Mouse (Mus musculus) splenic B cell, adult 2 months (primary cell): Measurements from ENCODE around the gene Itga11.
"Not testable (repeated sequence)": the region's sequence is repeated elsewhere in the genome, so short reads cannot be mapped to it uniquely, and the experiment has no call there.

Experiments used
- DNase-seq: peaks from one replicate; pipeline ENCODE4 v3.0.0-alpha.2; 2011; ENCODE audit warnings: low read depth, low spot score
- H3K27me3 ChIP-seq: 2 replicates; pipeline ENCODE4 v1.6.1; 2012; ENCODE audit warnings: mild to moderate bottlenecking, low read length, moderate library complexity, mixed read lengths; ENCODE audit not compliant: control insufficient read depth, poor library complexity, insufficient read depth, severe bottlenecking
- H3K36me3 ChIP-seq: 2 replicates; pipeline ENCODE4 v1.6.1; 2012; ENCODE audit warnings: mild to moderate bottlenecking, low read length, moderate library complexity, mixed read lengths; ENCODE audit not compliant: control insufficient read depth, poor library complexity, insufficient read depth, severe bottlenecking

Gene Itga11

GRCm38 (mm10) chr9:62767464-62767863 lies 89.8 kb downstream of the Itga11 start:
- Histone ChIP-seq H3K27me3 (no peaks in the 10 kb centered on the region), H3K36me3 (no peaks in the 10 kb centered on the region)
- DNase-seq: no peak

GRCm38 (mm10) chr9:62768361-62768760 lies 90.7 kb downstream of the Itga11 start:
- no peaks in the 10 kb centered on the region for H3K36me3 ChIP-seq
- DNase-seq: no peak

GRCm38 (mm10) chr9:62772746-62773145 lies 95.1 kb downstream of the Itga11 start:
- DNase-seq: no peak
- H3K27me3 ChIP-seq: no peaks in the 10 kb centered on the region
- no peaks in the 10 kb centered on the region for H3K36me3 ChIP-seq

More at GRCm38 (mm10) chr9:62768361-62768760, 90.7 kb downstream of the Itga11 start:
- no peaks in the 10 kb centered on the region for H3K27me3 ChIP-seq

DNA sequence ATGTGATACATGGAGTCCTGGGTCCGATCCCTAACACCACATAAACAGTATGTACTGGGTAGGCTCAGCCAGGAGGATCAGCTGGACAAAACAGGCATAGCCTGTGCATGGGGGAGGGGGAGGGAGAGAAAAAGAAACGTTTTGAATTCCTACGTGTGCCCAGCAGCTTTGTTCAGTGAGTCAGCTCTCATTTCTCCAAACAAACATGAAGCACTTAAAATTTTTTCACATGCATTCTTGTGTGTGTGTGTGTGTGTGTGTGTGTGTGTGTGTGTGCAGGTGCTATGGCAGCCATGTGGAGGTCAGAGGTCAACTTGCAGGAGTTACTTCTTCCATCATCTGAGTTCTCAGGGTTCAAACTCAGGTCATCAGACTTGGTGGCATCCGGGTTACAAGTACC lies 97.8 kb downstream of the Itga11 start:
- no peak for DNase-seq
- no peaks in the 10 kb centered on the region for H3K36me3 ChIP-seq
- no peaks in the 10 kb centered on the region for H3K27me3 ChIP-seq

GRCm38 (mm10) chr9:62777461-62777860 lies 99.8 kb downstream of the Itga11 start:
- Histone ChIP-seq H3K27me3 (no peaks in the 10 kb centered on the region), H3K36me3 (no peaks in the 10 kb centered on the region)
- DNase-seq: peak; percentile 73

- DNase-seq: no peak
- Histone ChIP-seq H3K27me3 (no peaks in the 10 kb centered on the region), H3K36me3 (no peaks in the 10 kb centered on the region)
These were observed 101.1 kb downstream of the Itga11 start for GRCm38 (mm10) chr9:62778721-62779120.

DNA sequence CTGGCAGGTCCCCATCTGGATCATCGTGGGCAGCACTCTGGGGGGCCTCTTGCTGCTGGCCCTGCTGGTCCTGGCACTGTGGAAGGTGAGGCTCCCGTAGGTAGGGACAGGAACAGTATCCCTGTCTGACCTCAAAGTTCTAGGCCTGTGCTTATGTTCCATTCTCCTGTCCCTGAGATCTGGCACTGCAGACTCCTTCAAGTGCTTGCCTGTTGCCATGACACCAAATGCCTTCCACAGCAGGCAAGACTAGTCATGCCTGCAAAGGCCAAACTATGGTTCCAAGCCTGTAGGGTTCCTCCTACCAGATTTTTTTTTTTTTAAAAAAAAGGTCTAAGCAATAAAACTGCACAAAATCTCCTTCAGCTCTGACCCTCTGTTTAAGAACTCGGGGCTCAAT lies 104.3 kb downstream of the Itga11 start:
- Histone ChIP-seq H3K27me3 (no peaks in the 10 kb centered on the region), H3K36me3 (no peaks in the 10 kb centered on the region)
- no peak for DNase-seq

- Histone ChIP-seq H3K27me3 (no peaks in the 10 kb centered on the region), H3K36me3 (no peaks in the 10 kb centered on the region)
- DNase-seq: peak; percentile 19
These were observed 105.6 kb downstream of the Itga11 start for GRCm38 (mm10) chr9:62782976-62783781.

DNA sequence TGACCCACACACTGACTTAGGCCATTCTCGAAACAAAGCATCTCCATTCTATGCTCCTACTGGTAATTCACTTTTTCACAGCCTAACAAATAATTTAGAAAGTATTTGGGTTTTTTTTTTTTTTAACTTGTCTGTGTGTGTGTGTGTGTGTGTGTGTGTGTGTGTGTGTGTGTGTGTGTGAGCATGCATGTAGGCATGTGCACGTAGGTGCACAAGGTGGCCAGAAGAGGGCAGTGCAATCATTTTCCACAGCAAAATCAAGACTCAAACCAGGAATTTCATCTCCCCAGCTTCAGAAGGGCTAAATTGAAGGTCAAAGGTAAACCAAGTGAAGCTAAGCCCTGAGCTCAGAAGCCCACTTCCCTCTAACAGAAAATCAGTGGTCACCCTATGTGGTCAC lies 106.6 kb downstream of the Itga11 start:
- no peak for DNase-seq
- no peaks in the 10 kb centered on the region for H3K36me3 ChIP-seq
- H3K27me3 ChIP-seq: no peaks in the 10 kb centered on the region

GRCm38 (mm10) chr9:62786721-62787120 lies 109.1 kb downstream of the Itga11 start:
- H3K27me3 ChIP-seq: no peaks in the 10 kb centered on the region
- no peaks in the 10 kb centered on the region for H3K36me3 ChIP-seq
- no peak for DNase-seq

GRCm38 (mm10) chr9:62789856-62790255 lies 112.2 kb downstream of the Itga11 start:
- no peaks in the 10 kb centered on the region for H3K27me3 ChIP-seq
- DNase-seq: no peak
- no peaks in the 10 kb centered on the region; the same call in 1 of the 2 replicates for H3K36me3 ChIP-seq

GRCm38 (mm10) chr9:62799218-62799617 lies 121.6 kb downstream of the Itga11 start:
- not testable (repeated sequence) for DNase-seq, H3K36me3 ChIP-seq, H3K27me3 ChIP-seq

DNA sequence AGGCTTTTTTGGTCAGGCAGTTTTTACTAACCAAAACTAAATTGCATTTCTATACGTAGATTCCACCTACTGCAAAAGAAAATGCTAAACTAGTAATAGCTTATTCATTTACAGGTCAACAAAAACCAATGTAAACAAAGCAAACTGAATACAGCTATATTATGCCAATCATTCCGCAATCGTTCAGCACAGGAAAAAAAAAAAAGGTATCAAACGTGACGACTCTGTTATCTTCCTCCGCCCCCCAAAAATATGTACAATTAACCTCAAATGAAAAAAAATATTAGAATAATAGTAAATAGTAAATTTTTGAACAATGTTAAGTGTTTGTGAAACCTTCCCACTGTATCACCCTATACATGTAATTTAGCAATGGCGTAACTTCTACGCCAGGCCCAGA lies 132.5 kb downstream of the Itga11 start:
- DNase-seq: no peak
- H3K36me3 ChIP-seq: no peaks in the 10 kb centered on the region
- no peaks in the 10 kb centered on the region for H3K27me3 ChIP-seq

DNA sequence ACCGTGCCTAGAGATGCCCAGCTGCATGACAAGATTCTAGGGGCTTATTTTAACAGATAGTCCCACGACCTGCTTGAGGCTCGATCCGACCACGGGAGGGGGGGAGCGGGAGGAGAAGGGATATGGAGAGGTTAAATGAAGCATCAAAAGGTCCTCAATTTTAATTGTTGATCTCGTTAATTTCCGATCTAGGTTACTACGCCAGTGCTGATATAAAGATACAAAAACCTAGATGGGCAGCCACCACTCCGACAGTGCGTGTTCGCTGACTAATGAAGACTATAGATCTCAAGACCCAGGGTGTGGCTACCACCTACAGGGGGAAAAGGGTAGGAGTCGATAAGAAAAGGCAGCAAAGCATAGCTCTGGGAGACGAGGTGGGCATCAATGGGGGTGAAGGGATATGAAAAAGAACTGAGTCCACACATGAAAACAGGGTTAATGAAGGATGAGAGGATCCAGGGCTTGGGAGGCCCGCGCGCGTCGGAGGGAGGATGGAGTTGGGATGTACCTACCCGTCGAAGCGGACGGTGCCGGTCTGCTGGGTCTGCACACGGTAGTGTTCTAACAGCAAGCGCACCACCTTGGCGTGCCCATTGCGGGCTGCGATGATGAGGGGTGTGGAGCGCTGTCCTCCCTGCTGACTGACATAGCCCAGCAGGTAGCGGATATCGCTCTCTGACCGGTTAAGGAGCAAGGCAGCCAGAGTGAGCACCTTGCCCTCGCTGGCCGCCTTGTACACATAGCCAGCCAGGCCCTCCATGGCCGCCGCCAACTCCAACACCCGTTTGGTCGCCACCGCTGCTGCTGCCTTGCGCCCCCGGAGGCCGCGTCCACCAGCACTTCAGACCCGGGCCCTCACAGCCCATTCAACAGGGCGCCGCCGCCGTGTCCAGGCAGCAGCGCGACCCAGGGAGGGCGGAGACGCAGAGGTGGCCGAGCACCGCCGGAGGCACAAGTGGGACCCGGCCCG lies 133.2 kb downstream of the Itga11 start:
- DNase-seq: peak; percentile 61
- H3K36me3 ChIP-seq: no peaks in the 10 kb centered on the region
- H3K27me3 ChIP-seq: no peaks in the 10 kb centered on the region

GRCm38 (mm10) chr9:62811516-62812121 lies 134.0 kb downstream of the Itga11 start, which contains the start of gene Fem1b:
Gene Fem1b (minus strand): TSS chr9:62811934.
- DNase-seq: peak; percentile 95
- no peaks in the 10 kb centered on the region for H3K27me3 ChIP-seq
- H3K36me3 ChIP-seq: no peaks in the 10 kb centered on the region
